Comparison of ENCODE assay signal across 16 mouse cellular contexts in the genomic region with DNA sequence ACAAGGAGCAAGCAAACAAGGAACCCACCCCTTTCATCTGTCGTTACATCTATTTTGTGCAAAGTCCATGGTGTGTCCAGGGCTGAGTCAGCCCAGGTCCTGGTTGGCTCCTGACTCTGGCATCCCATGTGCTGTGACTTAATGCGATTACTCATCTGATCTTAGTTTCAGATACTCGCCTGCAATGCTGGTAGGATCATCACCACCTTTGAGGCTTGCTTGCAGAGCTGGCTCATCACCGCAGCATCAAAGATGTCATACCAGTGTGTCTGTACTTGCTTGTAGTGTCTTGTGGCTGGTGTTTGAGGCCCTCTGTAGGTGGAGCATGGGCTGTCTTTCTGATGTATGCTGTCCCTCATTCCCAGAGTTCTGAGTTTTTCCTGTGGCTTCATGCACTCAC.
DNase-seq lines count a peak whose midpoint lies in the region; ATAC-seq and TF ChIP-seq lines count a peak whose summit lies in the region.
"Had no signal": no experiment of that assay in that cellular context is flagged by ENCODE, and none has a peak within 500 bp of the region (broad histone marks: within the 10 kb centered on the region; RNA-seq: fewer than 3 reads in every experiment).

No protein-coding gene starts in this region.

- TF ChIP-seq CTCF in C2C12 (IDR thresholded peaks at IDR 0.05; ENCODE audit: control insufficient read depth, insufficient read depth, insufficient read length) = no peak

- no peak overlapping the region for H3K9ac ChIP-seq in intestine, embryonic 15.5 days
- no peak overlapping the region for H3K9ac ChIP-seq in intestine, embryonic 16.5 days (ENCODE audit: low read depth, low read length)
- H3K9ac ChIP-seq in stomach, embryonic 16.5 days (ENCODE audit: low read length) = no peak overlapping the region
- no peak overlapping the region for H3K9ac ChIP-seq in midbrain, embryonic 14.5 days (replicated peaks; ENCODE audit: low read length)
- H3K9ac ChIP-seq: heart, embryonic 15.5 days; lung, embryonic 15.5 days; neural tube, embryonic 13.5 days had no signal

- 0 out of 2 replicates have a peak, but pooled peaks cover 2% of the 10 kb centered on the region for H3K4me1 ChIP-seq in intestine, embryonic 15.5 days (replicated peaks)
- 0 out of 2 replicates have a peak, but pooled peaks cover 5% of the 10 kb centered on the region for H3K4me1 ChIP-seq in intestine, embryonic 16.5 days (ENCODE audit: control insufficient read depth, insufficient read depth, low read length)
- H3K4me1 ChIP-seq in stomach, embryonic 16.5 days (ENCODE audit: control insufficient read depth, insufficient read depth, low read length) = peaks cover 3% of the 10 kb centered on the region; the same call in 1 of the 2 replicates
- H3K4me1 ChIP-seq in midbrain, embryonic 14.5 days (ENCODE audit: control insufficient read depth, insufficient read depth, low read length) = 0 out of 2 replicates have a peak, but pooled peaks cover 5% of the 10 kb centered on the region
- H3K4me1 ChIP-seq: neural tube, embryonic 13.5 days had no signal

- no peak overlapping the region for H3K4me3 ChIP-seq in intestine, embryonic 15.5 days (replicated peaks)
- H3K4me3 ChIP-seq in intestine, embryonic 16.5 days (ENCODE audit: low read length) = no peak overlapping the region
- no peak overlapping the region for H3K4me3 ChIP-seq in C2C12 (ENCODE audit: insufficient read depth, poor library complexity, severe bottlenecking)
- no peak overlapping the region for H3K4me3 ChIP-seq in stomach, embryonic 16.5 days (replicated peaks; ENCODE audit: low read length)
- H3K4me3 ChIP-seq in midbrain, embryonic 14.5 days (replicated peaks; ENCODE audit: low read depth, low read length) = no peak overlapping the region
- H3K4me3 ChIP-seq: erythroblast, embryonic 14.5 days; heart, embryonic 15.5 days; lung, embryonic 15.5 days; neural tube, embryonic 13.5 days had no signal

- no peak overlapping the region for H3K4me2 ChIP-seq in intestine, embryonic 15.5 days (replicated peaks)
- no peak overlapping the region for H3K4me2 ChIP-seq in intestine, embryonic 16.5 days (ENCODE audit: low read depth, low read length)
- no peak overlapping the region for H3K4me2 ChIP-seq in stomach, embryonic 16.5 days (ENCODE audit: low read depth, low read length)
- no peak overlapping the region for H3K4me2 ChIP-seq in midbrain, embryonic 14.5 days (ENCODE audit: low read length)
- H3K4me2 ChIP-seq: heart, embryonic 15.5 days; lung, embryonic 15.5 days; midbrain, embryonic 11.5 days; neural tube, embryonic 13.5 days had no signal

- no peak overlapping the region for H3K27ac ChIP-seq in intestine, embryonic 15.5 days
- H3K27ac ChIP-seq in intestine, embryonic 16.5 days (ENCODE audit: low read length) = no peak overlapping the region
- peak overlapping the region; percentile 4; the same call in 1 of the 2 replicates for H3K27ac ChIP-seq in stomach, embryonic 16.5 days (ENCODE audit: low read length)
- no peak overlapping the region for H3K27ac ChIP-seq in midbrain, embryonic 14.5 days (replicated peaks; ENCODE audit: low read depth, low read length)
- H3K27ac ChIP-seq: heart, embryonic 15.5 days; lung, embryonic 15.5 days; neural tube, embryonic 13.5 days had no signal

- ATAC-seq in intestine, embryonic 15.5 days = peak; percentile 41
- ATAC-seq in intestine, embryonic 16.5 days = no peak
- ATAC-seq in stomach, embryonic 16.5 days (ENCODE audit: insufficient read depth, low FRiP score) = no peak; the same call in 1 of the 2 replicates
- no peak for ATAC-seq in midbrain, embryonic 14.5 days (ENCODE audit: low FRiP score, low TSS enrichment)
- ATAC-seq: inflammation-experienced regulatory T-cells, adult 6 months had no signal

- no peaks in the 10 kb centered on the region for H3K9me3 ChIP-seq in intestine, embryonic 15.5 days
- H3K9me3 ChIP-seq in intestine, embryonic 16.5 days (ENCODE audit: control insufficient read depth, low read length) = no peaks in the 10 kb centered on the region
- H3K9me3 ChIP-seq in stomach, embryonic 16.5 days (replicated peaks; ENCODE audit: control insufficient read depth, low read length) = no peaks in the 10 kb centered on the region
- H3K9me3 ChIP-seq in midbrain, embryonic 14.5 days (ENCODE audit: control insufficient read depth, low read length) = no peaks in the 10 kb centered on the region
- H3K9me3 ChIP-seq: heart, embryonic 15.5 days; lung, embryonic 15.5 days; neural tube, embryonic 13.5 days had no signal

- DNase-seq in adrenal gland, adult 8-10 months = peak; percentile 55
- DNase-seq in adipocyte (ENCODE audit: low spot score) = no peak
- no peak for DNase-seq in layer of hippocampus, adult 11-12 months (ENCODE audit: low spot score)
- no peak for DNase-seq in midbrain, embryonic 14.5 days
- DNase-seq: cerebellum, postnatal 25 days; right cerebral cortex, adult 18-20 months had no signal

- no peaks in the 10 kb centered on the region for H3K79me3 ChIP-seq in C2C12 (ENCODE audit: low read depth)

- no peak overlapping the region for H3ac ChIP-seq in C2C12 (ENCODE audit: control insufficient read depth, insufficient read length, low read depth)

- H3K36me3 ChIP-seq in intestine, embryonic 15.5 days = no peaks in the 10 kb centered on the region
- no peaks in the 10 kb centered on the region for H3K36me3 ChIP-seq in intestine, embryonic 16.5 days (ENCODE audit: control insufficient read depth, insufficient read depth, low read length)
- H3K36me3 ChIP-seq in C2C12 (ENCODE audit: control insufficient read depth, insufficient read depth) = no peaks in the 10 kb centered on the region
- H3K36me3 ChIP-seq in stomach, embryonic 16.5 days (ENCODE audit: control insufficient read depth, insufficient read depth, low read length) = no peaks in the 10 kb centered on the region
- H3K36me3 ChIP-seq in midbrain, embryonic 14.5 days (ENCODE audit: control insufficient read depth, insufficient read depth, low read length) = no peaks in the 10 kb centered on the region
- H3K36me3 ChIP-seq: heart, embryonic 15.5 days; lung, embryonic 15.5 days; neural tube, embryonic 13.5 days had no signal

- WGBS in intestine, embryonic 15.5 days = 77% methylated on average over 4 of the region's 4 CpGs
- 82% methylated on average over 4 of the region's 4 CpGs for WGBS in intestine, embryonic 16.5 days
- 81% methylated on average over 4 of the region's 4 CpGs for WGBS in stomach, embryonic 16.5 days
- WGBS in midbrain, embryonic 14.5 days = 94% methylated on average over 4 of the region's 4 CpGs

- no peaks in the 10 kb centered on the region for H3K79me2 ChIP-seq in C2C12 (ENCODE audit: control insufficient read depth, insufficient read depth)

- no peaks in the 10 kb centered on the region for H3K27me3 ChIP-seq in intestine, embryonic 15.5 days (replicated peaks)
- no peaks in the 10 kb centered on the region for H3K27me3 ChIP-seq in intestine, embryonic 16.5 days (replicated peaks; ENCODE audit: control insufficient read depth, insufficient read depth, low read length)
- H3K27me3 ChIP-seq in C2C12 (ENCODE audit: control insufficient read depth, insufficient read depth, insufficient read length) = no peaks in the 10 kb centered on the region
- no peaks in the 10 kb centered on the region for H3K27me3 ChIP-seq in stomach, embryonic 16.5 days (ENCODE audit: control insufficient read depth, insufficient read depth, low read length)
- no peaks in the 10 kb centered on the region for H3K27me3 ChIP-seq in midbrain, embryonic 14.5 days (ENCODE audit: control insufficient read depth, insufficient read depth, low read length)
- H3K27me3 ChIP-seq: heart, embryonic 15.5 days; lung, embryonic 15.5 days; neural tube, embryonic 13.5 days had no signal

TF ChIP-seq in C2C12, 6 proteins besides CTCF, POLR2A, EP300 and RAD21:
- TF ChIP-seq CEBPB (IDR thresholded peaks at IDR 0.05; ENCODE audit: low read depth) = no peak
- peak; percentile 52 for TF ChIP-seq FOSL1 (IDR thresholded peaks at IDR 0.05; ENCODE audit: insufficient read depth, low read length, poor library complexity, severe bottlenecking)
- peak; percentile 56 for TF ChIP-seq MAX (IDR thresholded peaks at IDR 0.05)
- no peak for TF ChIP-seq MYOG (IDR thresholded peaks at IDR 0.05; ENCODE audit: control insufficient read depth, extremely low read depth, insufficient read length)
- peak; percentile 47 for TF ChIP-seq MYOD1 (IDR thresholded peaks at IDR 0.05; ENCODE audit: control insufficient read depth, insufficient read length, low read depth)
- TF ChIP-seq USF1 (IDR thresholded peaks at IDR 0.05; ENCODE audit: low read depth) = no peak
